Mouse (Mus musculus) A20 (cell line): ENCODE data around the gene Inpp4b.

Experiments used
- DNase-seq: peaks from one replicate; pipeline ENCODE4 v3.0.0-alpha.2; 2011; ENCODE audit warnings: low read depth, low spot score

Inpp4b gene

DNA sequence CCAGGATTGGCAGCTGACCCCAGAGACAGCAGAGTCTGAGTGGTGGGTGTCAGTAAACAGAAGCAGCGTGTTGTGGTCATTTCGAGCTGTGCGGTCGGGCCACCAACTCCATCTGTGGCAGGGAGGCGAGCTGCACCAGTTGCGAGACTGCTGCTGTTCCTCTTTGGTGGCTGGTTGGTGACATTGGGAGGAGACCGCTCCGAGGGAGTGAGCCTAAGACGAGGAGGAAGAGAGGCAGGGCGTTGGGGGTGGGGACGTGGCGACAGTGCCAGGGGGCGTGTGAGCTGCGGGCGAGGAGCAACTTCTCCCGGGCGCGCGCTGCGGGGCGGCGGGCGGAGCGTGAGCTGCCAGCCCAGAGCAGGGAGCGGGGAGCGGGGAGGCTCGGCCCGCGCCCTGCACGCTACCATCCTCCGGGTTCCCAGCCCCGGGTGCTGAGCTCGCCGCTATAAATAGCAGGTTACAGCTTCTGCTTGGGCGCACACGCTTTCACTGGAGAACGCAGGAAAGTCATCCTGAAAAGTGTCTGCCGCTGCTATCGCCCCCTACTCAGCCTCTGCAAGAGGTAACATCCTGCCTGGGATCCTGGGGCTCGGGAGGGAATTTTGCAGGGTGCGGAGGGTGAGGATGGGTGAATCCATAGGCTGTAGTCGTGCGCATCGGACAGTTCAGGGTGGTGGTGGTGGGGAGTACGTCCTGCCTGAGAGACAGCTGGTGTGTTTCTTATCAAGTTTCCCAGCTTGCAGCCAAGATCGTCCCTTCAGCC, at the start of gene Inpp4b:
Inpp4b (plus strand) TSS at position 321 of the 763 bp plus-strand sequence.
- DNase-seq = peak; percentile 88

DNA sequence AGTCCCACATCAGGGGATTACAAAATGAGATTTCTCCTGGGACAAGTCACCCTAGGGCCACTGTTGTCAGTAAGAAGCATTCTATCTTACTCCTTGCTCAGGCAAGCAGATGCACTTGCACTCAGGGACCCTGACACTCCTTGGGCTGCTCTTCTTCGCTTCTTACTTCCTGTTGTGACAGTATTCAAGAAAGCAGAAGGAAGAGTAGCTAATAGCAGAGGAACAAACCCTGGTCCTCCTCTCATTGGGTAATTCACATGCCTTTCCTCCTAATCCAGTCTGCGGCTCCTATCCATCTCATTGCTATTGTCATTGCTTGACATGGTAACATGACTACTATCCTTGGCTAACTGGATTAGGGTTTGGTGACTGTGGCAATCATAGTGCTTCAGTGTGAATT, 7.1 kb upstream of the Inpp4b start:
- DNase-seq = no peak

DNA sequence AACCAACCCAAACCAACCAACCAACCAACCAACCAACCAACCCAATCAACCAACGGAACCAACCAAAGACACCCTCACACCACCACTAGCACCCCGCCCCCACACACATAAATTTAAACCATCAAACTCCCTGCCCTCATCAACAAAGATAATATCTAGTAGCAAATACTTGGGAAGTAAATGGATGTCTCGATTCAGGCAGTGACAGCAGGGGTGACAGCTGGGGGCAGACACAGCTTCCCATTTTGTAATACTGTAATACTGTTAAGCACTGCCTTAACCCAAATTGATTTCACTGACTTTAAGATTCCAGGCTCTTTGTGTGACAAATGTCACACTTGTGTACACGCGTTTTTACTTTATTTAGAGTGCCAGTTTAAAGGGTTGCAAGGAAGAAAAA, 1.2 kb upstream of the Inpp4b start:
- DNase-seq = no peak

DNA sequence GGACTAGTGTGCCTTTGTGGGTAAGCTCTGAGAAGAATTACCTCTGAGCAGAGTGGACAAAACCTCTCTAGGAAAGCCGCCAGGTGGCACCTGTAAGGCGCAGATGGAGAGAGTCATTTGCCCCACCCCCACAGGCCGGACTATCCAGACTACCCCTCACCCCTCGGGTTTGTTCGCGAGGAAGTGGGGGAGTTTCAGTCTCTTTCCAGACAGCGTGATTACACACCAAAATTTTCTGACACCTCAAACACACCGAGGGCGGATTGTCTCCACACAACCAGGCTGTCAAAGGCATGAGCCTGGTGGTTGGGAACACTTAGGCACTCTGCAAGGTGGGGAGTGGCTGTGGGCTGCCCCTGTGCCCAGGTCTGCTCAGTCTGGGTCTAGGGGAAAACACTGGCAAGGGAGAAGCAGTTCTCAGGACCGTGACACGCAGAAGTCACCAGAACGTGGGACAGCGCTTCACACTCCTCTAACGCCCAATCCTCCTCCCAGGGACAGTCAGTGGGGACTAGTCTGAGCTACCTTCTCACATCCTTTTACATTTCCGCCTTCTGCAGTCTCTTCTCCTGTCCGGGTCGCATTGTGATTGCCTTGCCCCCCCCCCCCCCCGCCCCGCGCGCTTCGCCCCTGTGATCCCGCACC, 643 bp upstream of the Inpp4b start:
- DNase-seq = peak; percentile 90

DNA sequence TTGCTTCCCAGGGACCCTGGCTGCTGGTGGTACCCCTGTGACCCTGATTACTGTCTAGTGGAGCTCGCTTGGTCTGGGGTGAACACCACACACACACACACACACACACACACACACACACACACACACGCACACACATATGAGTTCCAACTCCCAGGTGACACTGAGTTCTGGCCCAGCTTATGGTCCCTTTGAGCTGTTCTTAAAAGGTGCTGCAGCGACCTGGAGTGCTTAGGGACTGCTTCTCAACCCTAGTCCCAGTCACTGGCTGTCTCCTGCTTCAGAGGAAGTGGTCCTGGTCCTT, 595 bp downstream of the Inpp4b start:
- peak; percentile 71 for DNase-seq

DNA sequence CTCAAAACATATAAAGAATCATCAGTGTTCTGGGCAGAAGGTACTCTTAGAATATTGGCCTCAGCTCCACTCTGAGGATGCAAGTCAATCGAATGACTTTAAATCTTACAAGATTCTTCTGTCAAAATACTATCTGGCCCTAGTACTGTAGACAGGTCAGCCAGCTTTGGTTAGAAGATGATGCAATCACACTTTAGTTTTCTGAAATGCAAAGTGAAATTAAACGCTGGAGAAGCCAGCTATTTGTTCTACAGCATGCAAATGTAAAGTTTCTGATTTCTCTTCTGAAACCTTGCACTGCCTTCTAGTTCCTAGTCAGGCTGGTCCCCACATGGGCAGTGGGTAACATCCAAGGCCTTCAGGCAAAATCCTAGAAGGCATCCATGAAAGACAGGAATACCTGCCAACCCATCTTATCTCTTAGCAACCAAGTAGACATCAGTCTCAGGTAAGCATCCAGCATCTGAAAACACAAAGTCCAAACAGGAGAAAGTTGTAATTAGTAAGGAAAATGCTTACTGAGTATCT, 2.9 kb downstream of the Inpp4b start:
- peak; percentile 81 for DNase-seq

DNA sequence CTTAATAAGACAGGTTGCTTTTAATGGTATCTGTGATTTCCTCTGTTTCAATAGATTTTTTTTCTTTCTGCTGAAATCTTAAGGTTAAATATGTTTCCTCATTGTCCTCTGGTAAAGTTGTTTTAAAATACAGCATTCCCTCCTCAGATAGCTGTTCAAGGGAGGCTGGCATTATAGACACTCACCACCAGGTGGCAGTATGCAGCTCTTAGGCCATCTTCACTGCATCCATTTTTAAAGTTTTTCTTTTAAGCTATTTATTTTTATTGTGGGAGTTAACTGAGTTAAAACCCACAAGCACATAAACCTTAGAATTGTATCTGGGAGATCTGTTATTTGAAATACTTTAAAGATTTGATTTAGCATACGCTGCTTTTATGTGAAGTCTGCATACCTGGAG, 7.1 kb downstream of the Inpp4b start:
- peak; percentile 66 for DNase-seq

DNA sequence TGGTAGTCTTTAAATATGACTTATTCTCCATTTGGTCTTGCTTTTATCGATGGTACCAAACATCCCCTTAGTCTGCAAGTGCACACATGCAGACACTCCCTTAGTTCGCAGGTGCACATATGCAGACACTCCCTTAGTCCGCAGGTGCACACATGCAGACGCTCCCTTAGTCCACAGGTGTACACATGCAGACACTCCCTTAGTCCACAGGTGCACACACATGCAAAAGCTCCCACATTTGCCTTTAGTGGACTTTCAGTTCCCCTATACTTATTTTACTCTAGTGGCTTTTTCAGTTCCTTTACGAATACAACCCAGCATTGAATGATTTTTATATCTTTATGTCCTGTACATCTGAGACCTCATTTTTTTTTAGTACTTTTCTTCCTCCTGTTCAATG, 11.1 kb downstream of the Inpp4b start:
- peak; percentile 89 for DNase-seq

DNA sequence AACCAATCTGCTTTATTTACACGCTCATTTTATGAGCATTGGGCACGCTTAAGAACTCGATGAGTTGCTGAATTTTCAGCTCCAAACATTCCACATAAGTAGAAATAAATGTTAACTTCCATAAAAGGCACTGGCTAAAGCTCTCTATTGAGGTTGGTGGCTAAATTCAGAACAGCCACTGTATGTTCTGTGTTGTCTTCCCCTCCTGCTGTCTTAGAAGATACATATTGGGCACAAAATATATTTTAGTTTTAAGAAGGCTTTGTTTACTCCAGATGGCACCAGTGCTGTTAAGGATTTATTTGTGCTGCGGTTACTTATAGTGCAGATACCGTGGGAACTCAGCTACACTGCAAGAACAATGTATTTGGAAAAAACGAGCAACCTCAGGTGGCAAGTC, 15.8 kb downstream of the Inpp4b start:
- no peak for DNase-seq

DNA sequence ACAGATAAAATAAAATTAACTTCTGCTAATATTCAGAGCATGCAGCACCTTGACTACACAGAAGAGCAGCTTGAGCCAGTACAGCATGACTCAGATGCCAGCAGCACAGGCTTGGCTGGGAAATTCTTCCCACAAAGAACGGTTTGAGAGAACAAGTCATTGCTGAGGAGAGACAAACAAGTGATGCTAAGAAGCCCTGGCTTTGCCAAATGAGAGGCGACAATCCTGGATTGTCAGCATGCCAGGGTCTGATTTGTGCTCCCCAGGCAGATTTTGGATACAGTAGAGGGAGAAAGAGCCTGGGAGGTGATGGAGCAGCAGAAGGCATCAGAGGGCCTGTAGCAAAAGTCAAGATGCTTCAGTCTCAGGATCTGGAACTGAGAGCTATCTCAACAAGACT, 18.2 kb downstream of the Inpp4b start:
- DNase-seq = no peak

DNA sequence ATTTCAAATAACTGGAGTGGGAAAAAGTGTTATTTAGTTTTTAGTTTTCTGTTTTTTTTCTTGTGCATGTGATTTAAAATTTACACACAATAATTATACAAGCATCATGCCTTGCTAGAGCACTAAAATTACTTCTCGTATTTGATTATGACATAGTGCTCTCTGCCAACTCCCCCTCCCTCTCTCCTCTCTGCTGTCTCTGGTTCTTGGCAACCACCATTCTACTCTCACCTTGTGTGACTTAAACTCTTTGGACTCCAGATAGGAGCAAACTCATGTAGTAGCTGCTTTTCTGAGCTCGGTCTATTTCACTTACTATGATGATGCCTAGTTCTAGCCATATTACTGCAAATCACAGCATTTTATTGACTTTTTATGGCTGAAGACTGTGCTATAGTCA, 18.8 kb downstream of the Inpp4b start:
- DNase-seq = no peak

DNA sequence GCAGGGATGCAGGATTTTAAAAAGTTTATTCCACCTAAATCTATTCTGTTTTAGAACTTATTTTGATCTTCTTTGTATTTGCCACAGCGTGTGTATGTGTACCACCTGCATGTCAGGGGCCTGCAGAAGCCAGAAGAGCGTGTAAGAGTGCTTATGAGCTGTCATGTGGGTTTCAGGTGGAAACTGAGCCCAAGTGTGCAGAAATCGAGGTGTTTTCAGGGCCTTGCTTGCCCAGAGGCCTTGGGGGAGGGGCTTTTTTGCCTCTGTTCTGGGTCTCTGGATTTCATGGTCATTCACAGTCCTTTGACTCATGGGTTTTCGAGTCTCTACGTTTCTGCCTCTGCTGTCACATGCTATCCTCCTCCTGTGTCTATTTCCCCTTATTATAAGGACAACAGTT, 28.3 kb downstream of the Inpp4b start:
- no peak for DNase-seq

DNA sequence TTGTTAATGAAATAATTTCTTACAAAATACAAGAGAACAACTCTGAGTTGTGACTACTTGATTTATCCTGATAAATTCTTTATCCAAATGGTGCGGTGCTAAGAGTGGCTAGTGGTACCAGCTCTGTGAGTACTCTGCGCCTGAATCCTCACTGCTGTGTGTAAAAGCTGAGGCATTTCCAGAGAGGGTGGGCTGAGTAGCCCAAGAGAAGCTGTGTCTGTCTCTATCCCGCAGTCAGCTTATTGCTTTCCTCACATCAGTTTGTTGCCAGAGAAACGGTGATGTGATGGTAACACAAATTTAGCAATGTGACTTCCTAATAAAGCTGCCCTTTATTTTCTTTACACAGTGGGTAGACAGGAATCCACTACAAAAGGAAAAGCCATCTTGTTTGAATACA, 29.5 kb downstream of the Inpp4b start:
- DNase-seq = no peak

DNA sequence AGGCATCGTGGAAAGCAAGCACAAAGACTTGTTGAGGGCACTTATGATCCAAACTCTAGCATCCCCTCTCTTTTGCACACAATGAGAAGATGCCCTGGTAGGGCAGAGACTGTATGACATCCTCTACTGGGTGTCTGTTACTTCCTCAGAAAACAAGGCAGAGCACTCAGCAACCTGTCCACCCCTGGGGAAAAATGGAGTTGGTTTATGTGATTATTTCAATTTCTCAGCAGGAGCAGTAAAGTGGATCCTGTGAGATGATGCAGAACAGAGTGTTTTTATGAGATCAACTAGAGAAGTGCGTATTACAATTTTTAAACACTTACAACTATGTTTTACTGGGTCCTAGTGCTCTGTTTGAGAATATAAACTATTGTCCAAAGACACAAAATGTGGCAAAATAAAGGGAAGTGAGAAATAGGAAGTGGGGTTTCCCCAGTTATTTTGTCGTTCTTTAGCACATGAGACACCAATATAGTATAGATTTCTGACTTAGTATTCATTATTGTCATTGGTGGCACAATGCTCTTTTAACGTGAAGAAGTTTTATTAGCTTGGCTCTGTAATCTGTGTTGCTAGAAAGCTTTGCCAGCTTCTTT, 32.6 kb downstream of the Inpp4b start:
- peak; percentile 58 for DNase-seq

DNA sequence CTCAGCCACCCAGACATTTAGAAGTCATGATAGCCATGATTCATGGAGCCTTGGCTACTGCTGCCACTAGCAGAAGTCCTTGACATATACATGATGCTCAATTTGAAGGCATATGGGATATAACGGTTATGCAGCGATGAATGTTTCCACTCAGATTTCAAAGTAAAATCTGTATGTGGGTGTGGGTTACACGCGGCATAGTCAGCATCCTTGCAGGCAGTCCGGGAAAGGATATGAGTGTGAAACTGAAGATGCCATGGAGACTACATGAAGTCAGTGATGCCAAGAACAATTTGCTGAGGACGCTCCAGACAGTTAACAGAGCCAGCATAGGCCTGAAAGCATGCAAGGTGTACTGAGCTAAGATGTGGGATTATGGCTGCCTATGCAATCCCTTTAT, 46.6 kb downstream of the Inpp4b start:
- no peak for DNase-seq

DNA sequence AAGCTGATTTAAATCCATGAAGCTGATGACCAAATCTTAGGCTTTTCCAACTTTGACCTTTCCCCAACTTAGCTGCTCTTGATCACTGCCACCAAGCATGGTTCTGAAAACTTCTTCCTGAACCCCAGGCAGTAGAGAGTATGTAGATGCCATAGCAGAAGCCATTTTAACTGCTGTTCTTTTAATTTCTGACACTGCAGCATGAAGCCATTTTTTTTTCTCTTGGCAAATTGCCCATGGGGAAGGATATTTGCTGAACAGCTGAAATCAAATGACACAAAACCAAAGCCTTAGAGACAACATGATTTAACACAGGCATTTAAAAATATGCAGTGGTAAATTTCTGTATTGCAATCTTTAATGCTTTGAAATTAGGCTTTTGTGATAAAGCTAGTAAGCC, 56.7 kb downstream of the Inpp4b start:
- DNase-seq = no peak

DNA sequence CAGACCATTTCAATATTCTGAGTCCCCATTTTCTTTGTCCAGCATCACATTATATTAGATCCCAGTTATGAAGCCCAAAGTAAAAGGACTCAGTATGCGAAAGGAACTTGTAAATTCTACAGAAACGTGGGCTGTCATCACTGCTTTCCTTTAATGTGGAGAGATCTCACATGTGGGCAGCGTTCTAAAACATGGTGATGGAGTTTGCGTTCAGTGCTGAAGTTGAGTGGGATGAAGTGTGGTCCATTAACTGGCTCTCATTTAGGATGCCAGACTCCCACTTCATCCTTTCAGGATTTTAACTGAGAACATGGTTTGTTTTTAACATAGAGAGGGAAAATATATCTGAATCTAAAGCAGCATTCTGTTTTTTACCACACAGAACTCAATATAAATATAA, 57.1 kb downstream of the Inpp4b start:
- DNase-seq = no peak

DNA sequence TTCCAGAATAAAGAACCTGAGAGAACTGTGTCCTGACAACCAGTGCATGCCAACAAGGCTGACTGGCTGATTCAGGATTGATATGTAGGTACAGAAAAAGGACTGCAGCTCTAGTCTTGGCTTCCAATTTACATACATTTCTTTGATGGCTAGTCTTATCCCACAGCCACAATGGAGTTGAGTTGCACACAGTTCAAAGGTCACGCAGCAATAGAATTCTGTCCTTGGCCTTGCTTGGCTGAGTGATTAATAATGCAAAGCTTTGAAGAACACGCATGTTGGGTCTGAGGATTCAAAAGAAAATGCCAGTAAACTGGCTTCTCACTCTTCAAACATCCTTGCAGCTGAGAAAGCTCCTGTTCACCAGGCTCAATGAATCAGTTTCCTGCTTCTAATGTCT, 70.4 kb downstream of the Inpp4b start:
- DNase-seq = no peak

DNA sequence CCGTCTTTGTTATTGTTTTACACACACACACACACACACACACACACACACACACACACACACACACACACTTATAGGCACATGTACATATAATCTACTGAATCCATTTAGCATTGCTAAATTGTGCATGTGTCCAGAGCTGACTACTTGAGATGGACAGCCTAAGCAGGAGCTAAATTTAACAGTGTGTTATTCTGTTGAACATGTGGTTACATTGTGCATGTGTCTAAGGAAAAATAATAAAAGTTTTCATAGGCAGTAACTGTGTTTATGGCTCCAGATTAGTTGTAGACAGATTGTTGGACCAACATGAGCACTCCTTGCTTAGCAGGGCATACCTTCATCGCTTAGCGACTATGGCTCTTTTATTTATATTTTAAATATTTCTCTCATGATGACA, 101.6 kb downstream of the Inpp4b start:
- DNase-seq = no peak

DNA sequence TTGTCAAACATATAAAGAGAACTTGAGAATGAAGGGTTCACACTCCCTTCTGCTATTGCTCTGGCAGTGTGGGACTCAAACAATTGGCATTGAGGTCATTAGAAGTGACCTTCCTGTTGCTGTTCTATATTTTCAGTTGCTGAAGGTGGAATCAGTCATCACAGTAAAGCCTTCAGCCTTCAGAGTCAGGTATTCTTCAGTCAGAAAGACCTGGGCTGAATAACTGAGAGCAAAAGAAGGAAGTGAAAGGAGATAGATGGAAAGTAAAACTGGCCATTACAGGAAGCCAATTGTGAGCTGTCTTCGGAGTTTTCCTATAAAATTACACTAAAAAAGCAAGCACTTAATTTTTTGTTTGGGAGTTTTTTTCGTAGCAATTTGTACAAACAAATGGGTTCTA, 107.4 kb downstream of the Inpp4b start:
- DNase-seq = peak; percentile 78

DNA sequence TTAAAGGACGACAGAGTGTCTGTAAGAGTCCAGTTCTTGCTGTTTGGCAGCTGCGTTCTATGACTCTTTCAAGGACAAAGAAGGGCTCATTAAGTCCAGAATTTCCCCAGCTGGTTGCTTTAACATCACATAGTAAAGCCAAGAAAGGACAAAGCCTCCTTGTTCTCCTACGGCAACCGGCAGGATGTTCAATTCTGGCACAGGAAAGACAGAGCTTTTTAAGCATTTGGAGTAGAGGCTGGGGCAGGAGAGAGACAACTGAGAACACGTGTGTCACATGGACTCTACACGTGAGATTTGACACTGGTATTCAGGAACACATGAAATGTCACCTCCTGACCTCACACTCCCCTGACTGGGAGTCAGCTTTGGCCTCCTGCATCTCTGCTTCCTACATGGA, 109.7 kb downstream of the Inpp4b start:
- DNase-seq = no peak

DNA sequence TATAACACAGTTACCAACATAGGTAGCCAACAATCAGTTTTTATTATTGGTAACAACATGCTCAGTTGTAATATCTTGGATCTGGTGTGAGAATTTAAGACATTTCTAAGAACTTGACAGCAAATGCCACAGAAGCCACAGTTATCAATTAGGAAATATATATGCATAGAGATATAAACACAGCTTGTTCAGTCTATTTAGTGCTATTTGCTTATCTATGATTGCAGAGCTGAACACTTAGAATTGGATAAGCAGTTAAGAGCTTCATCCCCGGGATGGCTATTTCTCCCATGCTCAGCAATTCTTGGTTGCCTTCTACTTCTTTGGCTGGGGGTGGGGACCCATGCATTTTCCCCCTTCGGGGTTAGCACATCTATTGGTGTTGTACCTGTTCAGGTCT, 112.5 kb downstream of the Inpp4b start:
- DNase-seq = no peak

DNA sequence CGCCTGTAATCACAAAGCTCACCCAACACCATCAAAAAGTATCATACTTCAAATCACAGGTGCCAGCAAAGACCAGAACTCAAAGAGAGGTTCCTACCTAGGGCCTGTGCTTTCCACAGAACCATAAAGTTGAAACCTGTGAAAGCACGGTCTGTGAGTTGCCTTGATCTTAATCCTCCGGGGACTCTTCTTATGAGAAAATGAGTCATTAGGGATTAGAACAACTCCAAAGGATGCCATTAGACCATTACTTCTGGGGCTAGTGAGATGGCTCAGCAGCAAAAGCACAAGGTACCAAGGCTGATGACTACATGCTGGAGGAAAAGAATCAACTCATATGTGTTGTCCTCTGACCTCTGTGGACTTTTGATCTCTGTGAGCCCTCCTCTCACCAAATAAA, 121.4 kb downstream of the Inpp4b start:
- DNase-seq = no peak
